Mouse (Mus musculus) embryonic fibroblast, embryonic 13.5 days (primary cell): ENCODE data around the gene Ttc28.

ENCODE experiments used
- CTCF ChIP-seq: IDR thresholded peaks from 2 replicates; pipeline ENCODE4 v1.5.1; 2011; ENCODE audit warnings: mild to moderate bottlenecking, control low read depth, low read length, moderate library complexity, borderline replicate concordance; ENCODE audit not compliant: insufficient read depth
- POLR2A ChIP-seq: IDR thresholded peaks from 2 replicates; pipeline ENCODE4 v1.6.1; 2011; ENCODE audit warnings: low read depth, mild to moderate bottlenecking, control low read depth, low read length, moderate library complexity

DNA sequence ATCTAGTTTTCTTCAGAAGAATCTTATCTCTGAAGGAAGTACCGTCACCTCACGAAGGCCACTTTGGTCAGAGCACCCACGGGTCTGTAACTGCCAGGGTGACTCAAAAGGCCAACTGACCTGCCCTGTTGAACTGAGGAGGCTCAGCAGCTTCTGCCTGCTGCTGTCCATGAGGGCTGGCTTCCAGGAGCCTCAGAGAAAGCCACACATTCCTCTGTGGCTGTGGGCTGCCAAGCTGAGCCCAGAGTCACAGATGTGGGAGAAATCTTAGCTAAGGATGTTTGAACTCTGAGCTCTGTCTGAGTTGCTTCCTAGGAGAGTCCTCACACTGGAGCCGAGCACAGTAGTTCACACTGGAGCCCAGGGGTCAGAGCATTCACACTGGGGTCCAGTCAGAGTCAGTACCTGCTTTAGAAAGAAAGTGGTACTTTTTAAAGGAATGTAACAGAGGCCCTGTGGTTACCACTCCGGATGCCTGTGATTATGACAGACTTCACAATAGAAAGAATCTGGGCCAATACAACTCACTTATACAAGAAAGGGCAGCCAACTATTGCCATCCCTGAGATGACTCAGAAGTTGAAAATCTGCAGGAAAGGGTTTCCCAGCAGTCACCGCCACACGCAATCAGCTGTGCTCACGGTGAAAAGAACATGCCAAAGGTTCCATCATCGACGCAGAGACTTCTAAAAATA lies 368.1 kb downstream of the Ttc28 start:
- TF ChIP-seq CTCF, result no peak
- no peak for TF ChIP-seq POLR2A
